Mouse (Mus musculus): ENCODE data around the gene Hoxa4.

GRCm38 (mm10) chr6:52178918-52179665 is 12.5 kb downstream of the Hoxa4 start:
- TF ChIP-seq CTCF (IDR thresholded peaks at IDR 0.05; ENCODE audit: low read depth) (no peak), EP300 (optimal IDR thresholded peaks at IDR 0.05) (no peak)

Data from stomach, postnatal 0 days (tissue).